Mouse (Mus musculus): ENCODE data around the gene Pan2. TPM values are rescaled to one million over a fixed set of nuclear protein-coding genes. Genes with fewer than 3 reads are reported as not detected.
"Not testable (repeated sequence)": the region's sequence is repeated elsewhere in the genome, so short reads cannot be mapped to it uniquely, and the experiment has no call there.

Pan2 gene
- polyA plus RNA-seq, 1 experiment from 2014 or later: 25.9 TPM

DNA sequence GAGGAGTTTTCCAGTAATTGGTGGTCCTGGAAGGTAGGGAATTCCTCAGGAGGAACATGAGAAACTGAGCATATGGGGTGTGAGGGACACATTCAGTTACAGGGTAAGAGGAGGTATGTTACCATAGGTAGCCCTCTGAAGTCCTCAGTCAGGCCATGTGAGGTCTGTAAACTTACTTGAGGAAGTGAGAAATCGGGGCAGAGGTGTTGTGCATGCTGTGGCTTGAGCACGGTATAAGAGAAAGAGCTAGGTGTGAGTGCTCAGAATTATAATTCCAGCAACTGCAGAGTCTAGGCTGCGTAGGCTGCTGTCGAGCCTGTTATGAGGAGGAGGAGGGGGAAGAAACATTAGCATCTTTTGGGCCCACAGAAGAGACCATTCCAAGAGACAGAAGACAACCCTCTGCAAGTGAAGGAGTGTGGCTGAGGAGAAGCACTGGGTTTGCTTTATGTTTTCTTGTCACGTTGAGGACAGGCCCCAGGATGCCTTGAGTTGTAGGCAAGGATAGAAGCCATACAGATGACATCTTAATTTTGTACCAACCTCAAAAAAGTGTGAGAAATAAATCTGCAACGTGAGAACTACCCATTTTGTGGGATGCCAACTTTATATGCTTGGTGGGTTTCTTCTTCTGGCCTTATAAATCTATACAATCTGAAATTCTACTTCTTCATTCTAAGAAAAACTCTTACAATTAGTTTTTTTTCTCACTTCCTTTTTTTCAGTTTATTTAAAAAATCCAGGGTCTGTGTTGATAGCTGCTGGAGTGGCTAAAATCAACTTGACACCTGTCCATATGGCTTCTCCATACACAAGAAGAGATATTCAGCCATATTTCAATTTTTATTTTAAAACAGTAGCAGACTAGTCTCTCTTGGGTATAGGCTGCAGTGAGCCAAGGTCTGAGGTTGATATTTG is 39.5 kb upstream of the Pan2 start:
- Histone ChIP-seq H3K4me1 (ENCODE audit: control insufficient read depth, insufficient read depth, low read length) (no peaks in the 10 kb centered on the region), H3K4me3 (ENCODE audit: low read depth, low read length) (no peak overlapping the region), H3K4me2 (no peak overlapping the region), H3K27me3 (ENCODE audit: control insufficient read depth, insufficient read depth, low read length) (no peaks in the 10 kb centered on the region), H3K27ac (ENCODE audit: low read depth, low read length) (no peak overlapping the region), H3K9me3 (replicated peaks; ENCODE audit: control insufficient read depth, low read length) (no peaks in the 10 kb centered on the region), H3K36me3 (ENCODE audit: control insufficient read depth, insufficient read depth, low read length) (no peaks in the 10 kb centered on the region), H3K9ac (ENCODE audit: low read depth, low read length) (no peak overlapping the region)
- WGBS (ENCODE audit: insufficient replicate concordance): 80% methylated on average over 6 of the region's 6 CpGs
- ATAC-seq (replicated peaks; ENCODE audit: insufficient number of reproducible peaks, low FRiP score, low TSS enrichment): no peak

DNA sequence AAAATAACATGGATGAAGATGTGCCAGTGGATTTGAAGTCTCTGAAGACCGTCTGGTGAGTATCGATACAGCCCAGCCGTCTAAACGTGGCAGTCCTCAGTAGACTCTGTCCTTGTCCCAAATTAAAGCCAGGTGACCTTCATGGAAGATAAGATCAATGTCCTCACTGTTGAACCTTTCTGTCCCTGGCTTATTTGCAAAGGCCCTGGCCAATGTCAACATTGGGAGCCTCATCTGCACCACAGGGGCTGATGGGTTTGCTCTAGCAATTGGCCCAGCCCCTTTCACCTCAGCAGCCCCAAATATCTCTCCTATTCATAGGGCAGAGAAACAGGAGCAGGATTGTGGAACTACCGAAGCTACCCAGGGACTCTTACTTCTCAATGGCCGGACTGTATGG is 34.8 kb upstream of the Pan2 start, which contains the start of gene Apof:
Gene Apof (plus strand): TSS at position 301 of the 400 bp plus-strand sequence.
- H3K27me3 ChIP-seq (ENCODE audit: control insufficient read depth, insufficient read depth, low read length): no peaks in the 10 kb centered on the region
- no peak for ATAC-seq (replicated peaks; ENCODE audit: insufficient number of reproducible peaks, low FRiP score, low TSS enrichment)
- H3K4me1 ChIP-seq (ENCODE audit: control insufficient read depth, insufficient read depth, low read length): no peaks in the 10 kb centered on the region
- no peak within 1 kb of the TSS for H3K4me2 ChIP-seq
- H3K4me3 ChIP-seq (ENCODE audit: low read depth, low read length): no peak within 1 kb of the TSS
- 66% methylated on average over 6 of the region's 6 CpGs for WGBS (ENCODE audit: insufficient replicate concordance)
- no peak within 1 kb of the TSS for H3K27ac ChIP-seq (ENCODE audit: low read depth, low read length)
- H3K9me3 ChIP-seq (replicated peaks; ENCODE audit: control insufficient read depth, low read length): no peaks in the 10 kb centered on the region
- H3K9ac ChIP-seq (ENCODE audit: low read depth, low read length): no peak within 1 kb of the TSS
- H3K36me3 ChIP-seq (ENCODE audit: control insufficient read depth, insufficient read depth, low read length): no peaks in the 10 kb centered on the region

DNA sequence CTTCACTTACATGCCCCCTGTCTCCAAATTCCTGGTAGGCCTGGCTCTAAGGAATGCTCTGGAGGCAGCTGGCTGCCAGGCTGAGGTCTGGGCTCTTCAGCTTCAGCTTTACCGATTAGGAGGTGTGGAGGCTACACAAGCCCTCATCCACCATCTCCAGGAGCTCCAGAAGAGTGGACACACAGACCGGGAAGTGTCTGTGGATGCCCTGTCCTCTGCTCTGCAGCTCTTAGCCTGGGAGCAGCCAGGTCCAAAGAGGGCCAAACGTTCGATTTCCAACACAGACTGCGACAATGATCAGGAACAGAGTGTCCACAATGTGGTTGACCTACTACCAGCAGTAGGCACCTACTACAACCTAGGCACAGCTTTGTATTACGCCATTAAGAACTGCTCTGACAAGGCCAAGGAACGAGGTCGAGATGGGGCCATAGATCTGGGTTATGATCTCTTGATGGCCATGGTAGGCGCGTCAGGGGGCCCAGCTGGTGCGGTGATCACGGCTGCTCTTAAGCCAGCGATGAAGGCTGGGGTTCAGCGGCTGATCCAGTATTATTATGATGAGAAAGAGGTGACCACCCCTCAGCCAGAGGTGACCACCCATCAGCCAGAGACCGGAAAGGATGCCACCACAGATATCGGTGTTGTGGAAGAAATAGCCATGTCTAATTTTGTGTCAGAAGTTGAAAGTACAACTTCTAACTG is 33.8 kb upstream of the Pan2 start:
- Histone ChIP-seq H3K4me1 (ENCODE audit: control insufficient read depth, insufficient read depth, low read length) (no peaks in the 10 kb centered on the region), H3K9me3 (replicated peaks; ENCODE audit: control insufficient read depth, low read length) (no peaks in the 10 kb centered on the region), H3K4me3 (ENCODE audit: low read depth, low read length) (no peak overlapping the region), H3K27me3 (ENCODE audit: control insufficient read depth, insufficient read depth, low read length) (no peaks in the 10 kb centered on the region), H3K36me3 (ENCODE audit: control insufficient read depth, insufficient read depth, low read length) (no peaks in the 10 kb centered on the region), H3K27ac (ENCODE audit: low read depth, low read length) (no peak overlapping the region), H3K4me2 (peak overlapping the region; percentile 67), H3K9ac (ENCODE audit: low read depth, low read length) (no peak overlapping the region)
- ATAC-seq (replicated peaks; ENCODE audit: insufficient number of reproducible peaks, low FRiP score, low TSS enrichment): no peak
- 83% methylated on average over 16 of the region's 16 CpGs for WGBS (ENCODE audit: insufficient replicate concordance)

DNA sequence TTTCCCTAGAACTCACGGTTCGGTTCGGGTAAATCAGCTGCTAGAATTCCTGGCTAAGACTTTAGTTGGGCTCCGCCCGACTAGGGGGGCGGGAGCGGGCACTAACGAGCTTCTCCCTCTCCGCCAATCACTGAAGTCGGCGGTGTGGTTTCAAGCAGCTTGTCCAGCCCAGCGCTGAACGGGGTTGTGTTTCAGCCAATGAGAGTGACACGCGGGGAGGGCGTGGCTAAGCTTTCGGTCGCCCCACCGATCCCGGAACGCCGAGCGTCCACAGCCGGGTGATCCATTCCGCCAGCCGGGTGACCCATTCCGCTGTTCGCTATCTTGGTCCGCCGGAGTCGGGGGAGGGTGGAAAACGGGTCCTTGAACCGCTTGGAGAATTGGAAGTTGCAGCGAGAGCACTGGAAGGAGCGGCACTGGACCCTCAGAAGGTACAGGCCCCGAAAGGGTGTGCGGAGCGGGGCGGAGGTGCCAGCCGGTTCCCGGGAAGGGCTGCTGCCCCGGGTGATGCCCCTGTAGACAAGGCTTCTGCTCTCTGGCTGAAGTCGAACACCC is 32.8 kb upstream of the Pan2 start, which contains the start of gene Stat2:
Gene Stat2 (plus strand): TSS at position 273 of the 555 bp plus-strand sequence.
- no peaks in the 10 kb centered on the region for H3K4me1 ChIP-seq (ENCODE audit: control insufficient read depth, insufficient read depth, low read length)
- H3K9ac ChIP-seq (ENCODE audit: low read depth, low read length): peak within 1 kb of the TSS; percentile 81
- no peaks in the 10 kb centered on the region for H3K9me3 ChIP-seq (replicated peaks; ENCODE audit: control insufficient read depth, low read length)
- no peaks in the 10 kb centered on the region for H3K27me3 ChIP-seq (ENCODE audit: control insufficient read depth, insufficient read depth, low read length)
- WGBS (ENCODE audit: insufficient replicate concordance): under 1% methylated on average over 43 of the region's 43 CpGs
- peak within 1 kb of the TSS; percentile 60 for H3K27ac ChIP-seq (ENCODE audit: low read depth, low read length)
- peak; percentile 97 for ATAC-seq (replicated peaks; ENCODE audit: insufficient number of reproducible peaks, low FRiP score, low TSS enrichment)
- peak within 1 kb of the TSS; percentile 71 for H3K4me3 ChIP-seq (ENCODE audit: low read depth, low read length)
- peak within 1 kb of the TSS; percentile 71 for H3K4me2 ChIP-seq
- no peaks in the 10 kb centered on the region for H3K36me3 ChIP-seq (ENCODE audit: control insufficient read depth, insufficient read depth, low read length)

DNA sequence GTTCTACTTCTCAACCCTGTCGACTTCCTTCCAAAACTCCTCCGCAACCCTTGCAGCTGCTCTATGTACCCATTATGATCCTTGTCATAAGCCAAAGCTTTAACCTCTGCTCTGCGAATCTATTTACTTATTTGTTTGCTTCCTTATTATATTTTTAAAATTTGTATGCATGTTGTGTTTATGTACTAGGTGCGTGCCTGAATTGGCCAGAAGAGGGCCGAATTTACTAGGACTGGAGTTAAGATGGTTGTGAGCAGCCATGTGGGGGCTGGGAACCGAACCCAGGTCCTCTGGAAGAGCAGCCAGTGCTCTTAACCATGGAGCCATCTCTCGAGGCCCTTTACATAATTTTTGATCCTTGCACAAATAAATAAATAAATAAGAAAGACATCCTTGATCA is 32.3 kb upstream of the Pan2 start:
- Histone ChIP-seq H3K27ac (ENCODE audit: low read depth, low read length) (peak overlapping the region; percentile 60; the same call in 1 of the 2 replicates), H3K9me3 (replicated peaks; ENCODE audit: control insufficient read depth, low read length) (no peaks in the 10 kb centered on the region), H3K36me3 (ENCODE audit: control insufficient read depth, insufficient read depth, low read length) (no peaks in the 10 kb centered on the region), H3K4me1 (ENCODE audit: control insufficient read depth, insufficient read depth, low read length) (no peaks in the 10 kb centered on the region), H3K4me3 (ENCODE audit: low read depth, low read length) (peak overlapping the region; percentile 71), H3K4me2 (peak overlapping the region; percentile 71), H3K27me3 (ENCODE audit: control insufficient read depth, insufficient read depth, low read length) (no peaks in the 10 kb centered on the region), H3K9ac (ENCODE audit: low read depth, low read length) (peak overlapping the region; percentile 81)
- WGBS (ENCODE audit: insufficient replicate concordance): 38% methylated on average over 7 of the region's 7 CpGs
- no peak for ATAC-seq (replicated peaks; ENCODE audit: insufficient number of reproducible peaks, low FRiP score, low TSS enrichment)

DNA sequence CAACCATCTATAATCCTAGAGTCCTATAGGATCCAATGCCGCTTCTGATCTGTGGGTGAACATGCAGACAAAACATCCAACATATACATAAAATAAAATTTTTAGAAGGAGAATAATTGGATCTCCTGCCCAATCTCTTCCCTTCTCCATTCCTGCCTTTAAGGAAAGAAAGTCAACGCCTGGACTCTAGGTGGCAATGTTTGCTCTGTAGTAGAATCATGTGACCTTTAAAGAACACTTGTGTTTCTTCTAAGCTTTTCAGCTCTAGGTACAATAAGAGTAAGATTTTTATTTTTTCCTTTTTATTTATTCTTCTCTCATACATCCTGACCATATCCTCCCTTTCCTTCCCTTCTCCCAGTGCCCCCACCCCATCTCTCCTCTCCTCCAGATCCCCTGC is 31.3 kb upstream of the Pan2 start:
- H3K9ac ChIP-seq (ENCODE audit: low read depth, low read length): no peak overlapping the region
- H3K36me3 ChIP-seq (ENCODE audit: control insufficient read depth, insufficient read depth, low read length): no peaks in the 10 kb centered on the region
- H3K27me3 ChIP-seq (ENCODE audit: control insufficient read depth, insufficient read depth, low read length): no peaks in the 10 kb centered on the region
- H3K9me3 ChIP-seq (replicated peaks; ENCODE audit: control insufficient read depth, low read length): no peaks in the 10 kb centered on the region
- 67% methylated on average over 2 of the region's 2 CpGs for WGBS (ENCODE audit: insufficient replicate concordance)
- no peak overlapping the region for H3K27ac ChIP-seq (ENCODE audit: low read depth, low read length)
- no peak for ATAC-seq (replicated peaks; ENCODE audit: insufficient number of reproducible peaks, low FRiP score, low TSS enrichment)
- H3K4me3 ChIP-seq (ENCODE audit: low read depth, low read length): no peak overlapping the region
- H3K4me1 ChIP-seq (ENCODE audit: control insufficient read depth, insufficient read depth, low read length): no peaks in the 10 kb centered on the region
- H3K4me2 ChIP-seq: no peak overlapping the region

DNA sequence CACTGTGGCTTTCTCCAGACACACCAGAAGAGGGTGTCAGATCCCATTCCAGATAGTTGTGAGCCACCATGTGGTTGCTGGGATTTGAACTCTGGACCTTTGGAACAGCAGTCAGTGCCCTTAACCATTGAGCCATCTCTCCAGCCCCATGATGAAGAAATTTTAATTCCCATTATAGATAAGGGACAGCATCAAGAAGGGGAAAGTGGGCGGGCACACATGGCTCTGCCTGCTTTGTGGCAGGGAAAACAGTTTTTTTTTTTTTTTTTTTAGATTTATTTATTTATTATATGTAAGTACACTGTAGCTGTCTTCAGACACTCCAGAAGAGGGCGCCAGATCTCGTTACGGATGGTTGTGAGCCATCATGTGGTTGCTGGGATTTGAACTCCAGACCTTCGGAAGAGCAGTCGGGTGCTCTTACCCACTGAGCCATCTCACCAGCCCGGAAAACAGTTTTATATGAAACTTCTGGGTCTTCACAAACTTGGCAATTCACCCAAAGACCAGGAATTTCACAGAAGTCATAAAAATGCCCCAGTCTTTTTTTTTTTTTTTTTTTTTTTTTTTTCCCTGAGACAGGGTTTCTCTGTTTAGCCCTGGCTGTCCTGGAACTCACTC is 30.2 kb upstream of the Pan2 start:
- H3K27me3 ChIP-seq (ENCODE audit: control insufficient read depth, insufficient read depth, low read length); H3K9ac ChIP-seq (ENCODE audit: low read depth, low read length); H3K4me1 ChIP-seq (ENCODE audit: control insufficient read depth, insufficient read depth, low read length); H3K9me3 ChIP-seq (replicated peaks; ENCODE audit: control insufficient read depth, low read length); H3K36me3 ChIP-seq (ENCODE audit: control insufficient read depth, insufficient read depth, low read length); ATAC-seq (replicated peaks; ENCODE audit: insufficient number of reproducible peaks, low FRiP score, low TSS enrichment); H3K4me3 ChIP-seq (ENCODE audit: low read depth, low read length); H3K4me2 ChIP-seq; H3K27ac ChIP-seq (ENCODE audit: low read depth, low read length): not testable (repeated sequence)
- 87% methylated on average over 4 of the region's 7 CpGs for WGBS (ENCODE audit: insufficient replicate concordance)

DNA sequence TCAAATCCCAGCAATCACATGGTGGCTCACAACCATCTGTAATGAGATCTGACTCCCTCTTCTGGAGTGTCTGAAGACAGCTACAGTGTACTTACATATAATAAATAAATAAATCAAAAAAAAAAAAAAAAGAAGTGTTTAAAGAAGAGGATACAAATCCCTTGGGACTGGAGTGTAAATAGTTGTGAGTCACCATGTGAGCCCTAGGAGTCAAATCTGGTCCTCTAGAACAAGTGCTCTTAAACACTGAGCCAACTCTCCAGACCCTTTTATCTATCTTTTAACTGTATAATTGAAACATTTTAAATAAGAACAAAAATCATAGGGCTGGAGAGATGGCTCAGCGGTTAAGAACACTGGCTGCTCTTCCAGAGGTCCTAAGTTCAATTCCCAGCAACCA is 27.8 kb upstream of the Pan2 start:
- not testable (repeated sequence) for H3K27me3 ChIP-seq (ENCODE audit: control insufficient read depth, insufficient read depth, low read length); H3K27ac ChIP-seq (ENCODE audit: low read depth, low read length); H3K9ac ChIP-seq (ENCODE audit: low read depth, low read length); H3K4me1 ChIP-seq (ENCODE audit: control insufficient read depth, insufficient read depth, low read length); ATAC-seq (replicated peaks; ENCODE audit: insufficient number of reproducible peaks, low FRiP score, low TSS enrichment); H3K4me2 ChIP-seq; H3K9me3 ChIP-seq (replicated peaks; ENCODE audit: control insufficient read depth, low read length); H3K36me3 ChIP-seq (ENCODE audit: control insufficient read depth, insufficient read depth, low read length); H3K4me3 ChIP-seq (ENCODE audit: low read depth, low read length)
- WGBS (ENCODE audit: insufficient replicate concordance): 94% methylated on average over 1 of the region's 1 CpGs
